9 mouse cellular contexts compared by ENCODE assay signal in the genomic region with DNA sequence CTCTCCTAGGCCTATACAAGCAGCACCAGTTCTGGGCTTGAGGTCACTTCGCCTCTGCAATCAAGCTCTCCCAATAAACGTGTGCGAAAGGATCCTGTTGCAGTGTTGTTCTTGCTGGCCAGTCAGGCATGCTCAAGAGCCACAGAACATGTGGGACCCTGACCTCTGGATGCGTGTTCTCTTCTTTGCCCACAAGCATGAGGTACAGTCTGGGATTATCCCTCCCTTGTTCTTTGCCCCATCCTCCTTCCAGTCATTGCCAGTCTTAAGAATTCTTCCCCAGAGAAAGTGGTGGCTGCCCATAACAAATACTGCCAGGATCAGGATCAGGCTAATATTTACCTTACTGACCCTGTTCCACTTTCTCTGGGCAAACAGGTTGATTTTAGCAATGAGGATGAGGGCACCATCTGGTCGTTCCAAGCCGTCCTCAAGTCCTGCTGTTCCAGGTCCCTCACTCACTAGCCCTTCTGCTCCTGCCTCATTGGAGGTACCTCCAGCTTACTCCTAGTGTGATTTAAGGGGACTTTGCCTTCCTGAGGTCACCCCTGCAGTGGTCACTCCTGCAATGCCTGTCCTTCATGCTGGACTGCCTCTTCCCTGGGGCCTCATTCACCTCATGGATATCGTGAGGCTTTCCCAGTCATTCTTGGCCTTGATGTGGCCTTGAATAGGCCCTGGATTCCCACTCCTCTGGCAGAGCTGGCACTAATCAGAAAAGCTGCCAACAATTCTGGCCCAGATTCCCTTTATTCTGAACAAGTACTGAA. TPM values are rescaled to one million over a fixed set of nuclear protein-coding genes. Genes with fewer than 3 reads are reported as not detected.
DNase-seq lines count a peak whose midpoint lies in the region; ATAC-seq lines count a peak whose summit lies in the region.
"Had no signal": no experiment of that assay in that cellular context is flagged by ENCODE, and none has a peak within 500 bp of the region (broad histone marks: within the 10 kb centered on the region; RNA-seq: fewer than 3 reads in every experiment).

No protein-coding gene starts in this region.

- WGBS in hindbrain, embryonic 11.5 days: 95% methylated on average over 7 of the region's 7 CpGs

- peaks cover 44% of the 10 kb centered on the region for H3K4me1 ChIP-seq in megakaryocyte, embryonic 14.5 days
- H3K4me1 ChIP-seq in hindbrain, embryonic 11.5 days (replicated peaks; ENCODE audit: control insufficient read depth, insufficient read depth, low read length): no peaks in the 10 kb centered on the region

- peaks cover 55% of the 10 kb centered on the region for H3K36me3 ChIP-seq in megakaryocyte, embryonic 14.5 days (replicated peaks; ENCODE audit: low read length)
- H3K36me3 ChIP-seq in hindbrain, embryonic 11.5 days (ENCODE audit: control insufficient read depth, insufficient read depth, low read length): no peaks in the 10 kb centered on the region

- no peaks in the 10 kb centered on the region for H3K27me3 ChIP-seq in megakaryocyte, embryonic 14.5 days (replicated peaks)
- no peaks in the 10 kb centered on the region for H3K27me3 ChIP-seq in hindbrain, embryonic 11.5 days (ENCODE audit: control insufficient read depth, insufficient read depth, low read length)
- H3K27me3 ChIP-seq: embryonic facial prominence, embryonic 15.5 days had no signal

- peak; percentile 46 to 63 for DNase-seq in adrenal gland, postnatal 36 days
- DNase-seq in cerebellum, adult 9-11 months: peak; percentile 67
- DNase-seq in kidney, postnatal 10 days: peak; percentile 23
- no peak for DNase-seq in natural killer cell, adult 2 months (ENCODE audit: low spot score in 2 of 2)
- no peak for DNase-seq in lung, adult 18-20 months
- DNase-seq in hindbrain, embryonic 11.5 days (ENCODE audit: low spot score): no peak

- no peak overlapping the region for H3K9ac ChIP-seq in hindbrain, embryonic 11.5 days (ENCODE audit: low read depth, low read length)
- H3K9ac ChIP-seq: embryonic facial prominence, embryonic 15.5 days had no signal

- peak overlapping the region; percentile 33 for H3K4me3 ChIP-seq in megakaryocyte, embryonic 14.5 days (replicated peaks)
- H3K4me3 ChIP-seq in hindbrain, embryonic 11.5 days (ENCODE audit: low read depth, low read length): no peak overlapping the region
- H3K4me3 ChIP-seq: embryonic facial prominence, embryonic 15.5 days had no signal

- H3K4me2 ChIP-seq in hindbrain, embryonic 11.5 days (replicated peaks; ENCODE audit: low read depth, low read length): no peak overlapping the region
- H3K4me2 ChIP-seq: embryonic facial prominence, embryonic 15.5 days had no signal

- peaks cover 7% of the 10 kb centered on the region; the same call in 1 of the 2 replicates for H3K9me3 ChIP-seq in megakaryocyte, embryonic 14.5 days
- H3K9me3 ChIP-seq in hindbrain, embryonic 11.5 days (ENCODE audit: control insufficient read depth, low read length): no peaks in the 10 kb centered on the region
- H3K9me3 ChIP-seq: embryonic facial prominence, embryonic 15.5 days had no signal

- ATAC-seq in megakaryocyte, adult 5-6 weeks (ENCODE audit: poor library complexity, severe bottlenecking): no peak
- no peak for ATAC-seq in hindbrain, embryonic 11.5 days (ENCODE audit: low FRiP score)

- no peak overlapping the region for H3K27ac ChIP-seq in hindbrain, embryonic 11.5 days (ENCODE audit: low read depth, low read length)
- H3K27ac ChIP-seq: embryonic facial prominence, embryonic 15.5 days had no signal

RNA-seq across cellular contexts. Expression of a gene that starts 36.0 kb away (rescaled TPM):
- polyA plus RNA-seq in megakaryocyte, embryonic 14.5 days (2012; ENCODE audit: insufficient read depth, low replicate concordance): 13.4 and 19.5 TPM in 2 replicates
- total RNA-seq in megakaryocyte, adult 5-6 weeks (2015): 28.4 and 35.7 TPM in 2 replicates
- total RNA-seq in megakaryocyte, adult 5-6 weeks (2017): 34.4 and 36.0 TPM in 2 replicates
- total RNA-seq in adrenal gland, postnatal 36 days (2021): 10 to 100 TPM; 46.2 to 49.9 TPM
- polyA plus RNA-seq in hindbrain, embryonic 11.5 days (2014; fragmentation: Nextera tagmentation; extraction: Ambion mirVana): 27.5 and 31.0 TPM in 2 replicates

Comparison
In these comparisons a context has a peak if more than half of its experiments do, and no peak if none do; other contexts are left out.
1. DNase-seq: peak in adrenal gland, postnatal 36 days (2 of 2), cerebellum, adult 9-11 months (single experiment) and kidney, postnatal 10 days (single experiment); none in natural killer cell, adult 2 months (0 of 2), lung, adult 18-20 months (0 of 2) and hindbrain, embryonic 11.5 days (single experiment).